Mouse (Mus musculus): ENCODE measurements around the gene Ifngr1.

GRCm38 (mm10) chr10:19578001-19578400 lies 13.7 kb upstream of the Ifngr1 start:
- TF ChIP-seq CTCF (IDR thresholded peaks at IDR 0.05; ENCODE audit: extremely low read depth, insufficient read length, insufficient replicate concordance, low read depth, low read length) (no peak), POLR2A (IDR thresholded peaks at IDR 0.05; ENCODE audit: low read depth, low read length) (no peak)
